Mouse (Mus musculus): ENCODE results near the gene Olfr220. TPM values are rescaled to one million over a fixed set of nuclear protein-coding genes. Genes with fewer than 3 reads are reported as not detected.

Gene Olfr220
- polyA plus RNA-seq (2015; fragmentation: Nextera tagmentation; extraction: Ambion mirVana) = not detected in 2 replicates

GRCm38 (mm10) chr1:174441782-174442181, at the start of gene Olfr220:
Olfr220 (plus strand) TSS chr1:174442082.
- Histone ChIP-seq H3K27ac (no peak within 1 kb of the TSS), H3K9ac (no peak within 1 kb of the TSS), H3K36me3 (ENCODE audit: poor library complexity, severe bottlenecking) (no peaks in the 10 kb centered on the region), H3K4me2 (no peak within 1 kb of the TSS), H3K27me3 (no peaks in the 10 kb centered on the region), H3K9me3 (replicated peaks) (no peaks in the 10 kb centered on the region), H3K4me3 (no peak within 1 kb of the TSS), H3K4me1 (no peaks in the 10 kb centered on the region)
- ATAC-seq = no peak
- WGBS = 64% methylated on average over 1 of the region's 1 CpGs

- no peak for ATAC-seq
- WGBS = 92% methylated on average over 4 of the region's 4 CpGs
Measured at GRCm38 (mm10) chr1:174422959-174423358, 18.9 kb upstream of the Olfr220 start.

GRCm38 (mm10) chr1:174423764-174424163, 18.1 kb upstream of the Olfr220 start, which contains the start of gene Olfr414:
Olfr414 (plus strand) TSS chr1:174424064.
- Histone ChIP-seq H3K27me3 (no peaks in the 10 kb centered on the region), H3K4me2 (no peak within 1 kb of the TSS), H3K9me3 (replicated peaks) (no peaks in the 10 kb centered on the region), H3K9ac (no peak within 1 kb of the TSS), H3K4me1 (no peaks in the 10 kb centered on the region), H3K4me3 (no peak within 1 kb of the TSS), H3K27ac (no peak within 1 kb of the TSS), H3K36me3 (ENCODE audit: poor library complexity, severe bottlenecking) (no peaks in the 10 kb centered on the region)
- ATAC-seq = no peak
- 75% methylated on average over 1 of the region's 1 CpGs for WGBS

More at GRCm38 (mm10) chr1:174422959-174423358, 18.9 kb upstream of the Olfr220 start:
- H3K36me3 ChIP-seq (ENCODE audit: poor library complexity, severe bottlenecking) = no peaks in the 10 kb centered on the region
- H3K4me1 ChIP-seq = no peaks in the 10 kb centered on the region
- no peaks in the 10 kb centered on the region for H3K27me3 ChIP-seq
- no peak overlapping the region for H3K9ac ChIP-seq
- H3K4me2 ChIP-seq = no peak overlapping the region
- H3K27ac ChIP-seq = no peak overlapping the region
- no peaks in the 10 kb centered on the region for H3K9me3 ChIP-seq (replicated peaks)
- H3K4me3 ChIP-seq = no peak overlapping the region

GRCm38 (mm10) chr1:174426180-174426986, 15.5 kb upstream of the Olfr220 start:
- H3K4me3 ChIP-seq = no peak overlapping the region
- no peak overlapping the region for H3K9ac ChIP-seq
- no peak for ATAC-seq
- no peaks in the 10 kb centered on the region for H3K27me3 ChIP-seq
- H3K27ac ChIP-seq = no peak overlapping the region
- WGBS = 61% methylated on average over 3 of the region's 3 CpGs
- H3K4me1 ChIP-seq = no peaks in the 10 kb centered on the region
- no peak overlapping the region for H3K4me2 ChIP-seq
- no peaks in the 10 kb centered on the region for H3K9me3 ChIP-seq (replicated peaks)
- no peaks in the 10 kb centered on the region for H3K36me3 ChIP-seq (ENCODE audit: poor library complexity, severe bottlenecking)

GRCm38 (mm10) chr1:174427402-174427801, 14.5 kb upstream of the Olfr220 start:
- H3K27me3 ChIP-seq = no peaks in the 10 kb centered on the region
- no peak overlapping the region for H3K4me3 ChIP-seq
- no peak overlapping the region for H3K27ac ChIP-seq
- H3K9ac ChIP-seq = no peak overlapping the region
- H3K4me2 ChIP-seq = no peak overlapping the region
- H3K36me3 ChIP-seq (ENCODE audit: poor library complexity, severe bottlenecking) = no peaks in the 10 kb centered on the region
- no peak for ATAC-seq
- H3K9me3 ChIP-seq (replicated peaks) = no peaks in the 10 kb centered on the region
- no peaks in the 10 kb centered on the region for H3K4me1 ChIP-seq
- 91% methylated on average over 1 of the region's 1 CpGs for WGBS

- Histone ChIP-seq H3K9me3 (replicated peaks) (no peaks in the 10 kb centered on the region), H3K4me2 (no peak overlapping the region), H3K4me3 (no peak overlapping the region), H3K36me3 (ENCODE audit: poor library complexity, severe bottlenecking) (no peaks in the 10 kb centered on the region), H3K27me3 (no peaks in the 10 kb centered on the region), H3K9ac (no peak overlapping the region), H3K4me1 (no peaks in the 10 kb centered on the region), H3K27ac (no peak overlapping the region)
- WGBS = 94% methylated on average over 2 of the region's 2 CpGs
- ATAC-seq = no peak
Measured at GRCm38 (mm10) chr1:174428407-174428806, 13.5 kb upstream of the Olfr220 start.

GRCm38 (mm10) chr1:174434121-174434520, 7.8 kb upstream of the Olfr220 start:
- Histone ChIP-seq H3K27ac (no peak overlapping the region), H3K4me2 (no peak overlapping the region), H3K36me3 (ENCODE audit: poor library complexity, severe bottlenecking) (no peaks in the 10 kb centered on the region), H3K9ac (no peak overlapping the region), H3K9me3 (replicated peaks) (no peaks in the 10 kb centered on the region), H3K27me3 (no peaks in the 10 kb centered on the region), H3K4me3 (no peak overlapping the region), H3K4me1 (no peaks in the 10 kb centered on the region)
- ATAC-seq = no peak
- WGBS = 58% methylated on average over 1 of the region's 1 CpGs

- WGBS = 90% methylated on average over 2 of the region's 2 CpGs
Measured at GRCm38 (mm10) chr1:174455100-174455499, 13.2 kb downstream of the Olfr220 start.

GRCm38 (mm10) chr1:174465385-174465784, 23.5 kb downstream of the Olfr220 start:
- Histone ChIP-seq H3K27ac (no peak overlapping the region), H3K36me3 (ENCODE audit: poor library complexity, severe bottlenecking) (no peaks in the 10 kb centered on the region), H3K4me2 (no peak overlapping the region), H3K9me3 (replicated peaks) (no peaks in the 10 kb centered on the region), H3K4me3 (no peak overlapping the region), H3K9ac (no peak overlapping the region), H3K4me1 (no peaks in the 10 kb centered on the region), H3K27me3 (no peaks in the 10 kb centered on the region)
- WGBS = 92% methylated on average over 3 of the region's 3 CpGs
- no peak for ATAC-seq

More at GRCm38 (mm10) chr1:174455100-174455499, 13.2 kb downstream of the Olfr220 start:
- H3K4me3 ChIP-seq = no peak overlapping the region
- no peak overlapping the region for H3K27ac ChIP-seq
- H3K9ac ChIP-seq = no peak overlapping the region
- H3K27me3 ChIP-seq = no peaks in the 10 kb centered on the region
- H3K4me2 ChIP-seq = no peak overlapping the region
- no peaks in the 10 kb centered on the region for H3K4me1 ChIP-seq
- no peaks in the 10 kb centered on the region for H3K36me3 ChIP-seq (ENCODE audit: poor library complexity, severe bottlenecking)
- no peaks in the 10 kb centered on the region for H3K9me3 ChIP-seq (replicated peaks)
- no peak for ATAC-seq

GRCm38 (mm10) chr1:174466240-174466639, 24.4 kb downstream of the Olfr220 start:
- WGBS = 37% methylated on average over 2 of the region's 2 CpGs
- no peak overlapping the region for H3K27ac ChIP-seq
- H3K36me3 ChIP-seq (ENCODE audit: poor library complexity, severe bottlenecking) = no peaks in the 10 kb centered on the region
- H3K4me1 ChIP-seq = no peaks in the 10 kb centered on the region
- no peak for ATAC-seq
- H3K4me3 ChIP-seq = no peak overlapping the region
- no peaks in the 10 kb centered on the region for H3K27me3 ChIP-seq
- no peak overlapping the region for H3K4me2 ChIP-seq
- H3K9me3 ChIP-seq (replicated peaks) = no peaks in the 10 kb centered on the region
- no peak overlapping the region for H3K9ac ChIP-seq

- peak; percentile 88 for ATAC-seq
- no peaks in the 10 kb centered on the region for H3K9me3 ChIP-seq (replicated peaks)
- H3K4me3 ChIP-seq = no peak overlapping the region
- no peak overlapping the region for H3K27ac ChIP-seq
- H3K9ac ChIP-seq = no peak overlapping the region
- no peaks in the 10 kb centered on the region for H3K27me3 ChIP-seq
- no peaks in the 10 kb centered on the region for H3K4me1 ChIP-seq
- no peak overlapping the region for H3K4me2 ChIP-seq
- no peaks in the 10 kb centered on the region for H3K36me3 ChIP-seq (ENCODE audit: poor library complexity, severe bottlenecking)
- 4% methylated on average over 6 of the region's 6 CpGs for WGBS
Measured at GRCm38 (mm10) chr1:174469736-174470135, 27.9 kb downstream of the Olfr220 start.

GRCm38 (mm10) chr1:174482567-174482966, 40.7 kb downstream of the Olfr220 start:
- Histone ChIP-seq H3K9ac (no peak overlapping the region), H3K36me3 (ENCODE audit: poor library complexity, severe bottlenecking) (no peaks in the 10 kb centered on the region), H3K27ac (no peak overlapping the region), H3K4me1 (no peaks in the 10 kb centered on the region), H3K9me3 (replicated peaks) (no peaks in the 10 kb centered on the region), H3K4me2 (no peak overlapping the region), H3K4me3 (no peak overlapping the region), H3K27me3 (no peaks in the 10 kb centered on the region)
- 96% methylated on average over 6 of the region's 6 CpGs for WGBS
- ATAC-seq = no peak

- WGBS = 2% methylated on average over 4 of the region's 4 CpGs
- H3K4me3 ChIP-seq = no peak overlapping the region
- no peak overlapping the region for H3K27ac ChIP-seq
- no peaks in the 10 kb centered on the region for H3K36me3 ChIP-seq (ENCODE audit: poor library complexity, severe bottlenecking)
- ATAC-seq = no peak
- no peak overlapping the region for H3K9ac ChIP-seq
- no peak overlapping the region for H3K4me2 ChIP-seq
- peaks cover 24% of the 10 kb centered on the region for H3K4me1 ChIP-seq
- no peaks in the 10 kb centered on the region for H3K9me3 ChIP-seq (replicated peaks)
- H3K27me3 ChIP-seq = no peaks in the 10 kb centered on the region
Measured at GRCm38 (mm10) chr1:174500064-174500463, 58.2 kb downstream of the Olfr220 start.

Measured in forebrain, embryonic 13.5 days (tissue).